Mouse (Mus musculus) myocyte (in vitro differentiated cells): Measurements from ENCODE around the gene Adamts12.

Experiments
- CEBPB ChIP-seq: IDR thresholded peaks from 2 replicates; pipeline ENCODE4 v1.6.1; 2011; ENCODE audit warnings: mild to moderate bottlenecking, moderate library complexity; ENCODE audit not compliant: poor library complexity, insufficient read depth, severe bottlenecking
- E2F4 ChIP-seq: IDR thresholded peaks from one replicate; pipeline ENCODE4 v1.6.1; 2011; ENCODE audit warnings: mild to moderate bottlenecking, control low read depth, moderate library complexity; ENCODE audit not compliant: insufficient read depth
- MYOD1 ChIP-seq, 3 experiments: IDR thresholded peaks; one replicate each; pipeline ENCODE4 v1.6.1; 2011; ENCODE audit warnings: control low read depth in 2 of 3, low read depth in 2 of 3, mild to moderate bottlenecking in 2 of 3, moderate library complexity in 1 of 3; ENCODE audit not compliant: insufficient read length in 2 of 3, control insufficient read depth in 1 of 3
- MYOG ChIP-seq, 3 experiments: IDR thresholded peaks; one replicate each; pipeline ENCODE4 v1.6.1; 2011; ENCODE audit warnings: control low read depth in 2 of 3, low read depth in 2 of 3, mild to moderate bottlenecking in 2 of 3; ENCODE audit not compliant: insufficient read length in 2 of 3, control insufficient read depth in 1 of 3, insufficient read depth in 1 of 3
- POLR2A ChIP-seq: IDR thresholded peaks from one replicate; pipeline ENCODE4 v1.6.1; 2011; ENCODE audit warnings: low read depth, mild to moderate bottlenecking, control low read depth, moderate library complexity; ENCODE audit not compliant: insufficient read length
- REST ChIP-seq: IDR thresholded peaks from one replicate; pipeline ENCODE4 v1.6.1; 2011; ENCODE audit warnings: mild to moderate bottlenecking, control low read depth, moderate library complexity; ENCODE audit not compliant: insufficient read depth, insufficient read length
- SRF ChIP-seq: IDR thresholded peaks from one replicate; pipeline ENCODE4 v1.6.1; 2011; ENCODE audit warnings: low read depth; ENCODE audit not compliant: control insufficient read depth, insufficient read length
- TCF12 ChIP-seq: IDR thresholded peaks from one replicate; pipeline ENCODE4 v1.6.1; 2011; ENCODE audit warnings: mild to moderate bottlenecking, control low read depth; ENCODE audit not compliant: poor library complexity, insufficient read depth, severe bottlenecking
- USF1 ChIP-seq: IDR thresholded peaks from one replicate; pipeline ENCODE4 v1.6.1; 2011; ENCODE audit warnings: low read depth, mild to moderate bottlenecking, control low read depth, moderate library complexity

- TF ChIP-seq SRF (no peak), POLR2A (no peak), USF1 (no peak), E2F4 (no peak), CEBPB (no peak), MYOD1 (IDR thresholded peaks at IDR 0.05; ENCODE audit: control insufficient read depth in 1 of 3, insufficient read length in 2 of 3, low read depth in 2 of 3) (no peak), REST (no peak), TCF12 (no peak), MYOG (IDR thresholded peaks at IDR 0.05; ENCODE audit: control insufficient read depth in 1 of 3, insufficient read depth in 1 of 3, insufficient read length in 2 of 3, low read depth in 2 of 3) (no peak)
Observed at GRCm38 (mm10) chr15:11083678-11084077, 19.1 kb downstream of the Adamts12 start.
